Mouse (Mus musculus) splenic B cell, adult 2 months (primary cell): ENCODE results near the gene B3galt4.
A peak's percentile ranks its signal among the peaks of the same experiment; 100 is the strongest.
"Not testable (repeated sequence)": the region's sequence is repeated elsewhere in the genome, so short reads cannot be mapped to it uniquely, and the experiment has no call there.

Experiments used
- DNase-seq: peaks from one replicate; pipeline ENCODE4 v3.0.0-alpha.2; 2011; ENCODE audit warnings: low read depth, low spot score
- H3K27me3 ChIP-seq: 2 replicates; pipeline ENCODE4 v1.6.1; 2012; ENCODE audit warnings: mild to moderate bottlenecking, low read length, moderate library complexity, mixed read lengths; ENCODE audit not compliant: control insufficient read depth, poor library complexity, insufficient read depth, severe bottlenecking
- H3K36me3 ChIP-seq: 2 replicates; pipeline ENCODE4 v1.6.1; 2012; ENCODE audit warnings: mild to moderate bottlenecking, low read length, moderate library complexity, mixed read lengths; ENCODE audit not compliant: control insufficient read depth, poor library complexity, insufficient read depth, severe bottlenecking

The B3galt4 gene

DNA sequence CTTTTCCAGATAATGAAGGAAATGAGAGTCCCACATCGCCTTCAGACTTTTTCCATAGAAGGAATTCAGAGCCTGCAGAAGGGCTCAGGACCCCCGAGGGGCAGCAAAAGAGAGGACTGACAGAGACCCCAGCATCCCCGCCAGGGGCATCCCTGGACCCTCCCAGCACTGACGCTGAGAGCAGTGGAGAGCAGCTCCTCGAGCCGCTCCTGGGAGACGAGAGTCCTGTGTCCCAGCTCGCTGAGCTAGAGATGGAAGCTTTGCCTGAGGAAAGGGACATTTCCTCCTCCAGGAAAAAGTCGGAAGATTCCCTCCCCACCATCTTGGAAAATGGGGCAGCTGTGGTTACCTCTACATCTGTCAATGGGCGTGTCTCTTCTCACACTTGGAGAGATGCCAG is 38.0 kb downstream of the B3galt4 start:
- Histone ChIP-seq H3K36me3 (peaks cover 14% of the 10 kb centered on the region), H3K27me3 (no peaks in the 10 kb centered on the region)
- no peak for DNase-seq

DNA sequence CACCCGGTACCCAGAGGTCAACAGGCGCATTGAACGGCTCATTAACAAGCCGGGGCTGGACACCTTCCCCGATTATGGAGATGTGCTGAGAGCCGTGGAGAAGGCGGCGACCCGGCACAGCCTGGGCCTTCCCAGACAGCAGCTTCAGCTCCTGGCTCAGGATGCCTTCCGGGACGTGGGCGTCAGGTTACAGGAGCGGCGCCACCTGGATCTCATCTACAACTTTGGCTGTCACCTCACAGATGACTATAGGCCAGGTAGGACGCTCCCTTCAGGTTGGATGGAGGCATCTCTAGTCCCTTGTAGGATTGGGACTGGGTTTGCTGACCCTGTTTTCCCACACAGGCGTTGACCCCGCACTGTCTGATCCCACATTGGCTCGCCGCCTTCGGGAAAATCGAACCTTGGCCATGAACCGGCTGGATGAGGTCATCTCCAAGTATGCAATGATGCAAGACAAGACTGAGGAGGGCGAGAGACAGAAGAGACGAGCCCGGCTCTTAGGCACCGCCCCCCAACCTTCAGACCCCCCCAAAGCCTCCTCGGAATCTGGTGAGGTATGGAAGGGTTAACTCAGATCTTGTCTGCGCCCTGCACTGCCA is 39.4 kb downstream of the B3galt4 start:
- peaks cover 14% of the 10 kb centered on the region for H3K36me3 ChIP-seq
- DNase-seq: no peak
- H3K27me3 ChIP-seq: no peaks in the 10 kb centered on the region

DNA sequence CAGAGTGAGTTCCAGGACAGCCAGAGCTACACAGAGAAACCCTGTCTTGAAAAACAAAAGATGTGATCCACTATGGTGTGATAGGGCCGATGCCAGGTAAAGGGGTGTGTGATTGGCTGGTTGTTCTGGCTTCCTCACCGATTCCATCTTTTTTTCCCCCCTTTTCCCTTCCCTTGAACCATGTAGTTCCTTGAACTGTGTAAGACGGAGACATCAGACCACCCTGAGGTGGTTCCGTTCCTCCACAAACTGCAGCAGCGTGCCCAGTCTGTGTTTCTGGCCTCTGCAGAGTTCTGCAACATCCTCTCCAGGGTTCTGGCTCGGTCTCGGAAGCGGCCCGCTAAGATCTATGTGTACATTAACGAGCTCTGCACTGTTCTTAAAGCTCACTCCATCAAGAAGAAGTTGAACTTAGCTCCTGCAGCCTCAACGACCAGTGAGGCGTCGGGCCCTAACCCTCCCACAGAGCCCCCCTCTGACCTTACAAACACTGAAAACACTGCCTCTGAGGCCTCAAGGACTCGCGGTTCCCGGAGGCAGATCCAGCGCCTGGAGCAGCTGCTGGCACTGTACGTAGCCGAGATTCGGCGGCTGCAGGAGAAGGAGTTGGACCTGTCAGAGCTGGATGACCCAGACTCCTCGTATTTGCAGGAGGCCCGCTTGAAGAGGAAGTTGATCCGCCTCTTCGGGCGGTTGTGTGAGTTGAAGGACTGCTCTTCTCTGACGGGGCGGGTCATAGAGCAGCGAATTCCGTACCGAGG is 40.1 kb downstream of the B3galt4 start:
- no peaks in the 10 kb centered on the region for H3K27me3 ChIP-seq
- H3K36me3 ChIP-seq: peaks cover 14% of the 10 kb centered on the region
- DNase-seq: no peak

DNA sequence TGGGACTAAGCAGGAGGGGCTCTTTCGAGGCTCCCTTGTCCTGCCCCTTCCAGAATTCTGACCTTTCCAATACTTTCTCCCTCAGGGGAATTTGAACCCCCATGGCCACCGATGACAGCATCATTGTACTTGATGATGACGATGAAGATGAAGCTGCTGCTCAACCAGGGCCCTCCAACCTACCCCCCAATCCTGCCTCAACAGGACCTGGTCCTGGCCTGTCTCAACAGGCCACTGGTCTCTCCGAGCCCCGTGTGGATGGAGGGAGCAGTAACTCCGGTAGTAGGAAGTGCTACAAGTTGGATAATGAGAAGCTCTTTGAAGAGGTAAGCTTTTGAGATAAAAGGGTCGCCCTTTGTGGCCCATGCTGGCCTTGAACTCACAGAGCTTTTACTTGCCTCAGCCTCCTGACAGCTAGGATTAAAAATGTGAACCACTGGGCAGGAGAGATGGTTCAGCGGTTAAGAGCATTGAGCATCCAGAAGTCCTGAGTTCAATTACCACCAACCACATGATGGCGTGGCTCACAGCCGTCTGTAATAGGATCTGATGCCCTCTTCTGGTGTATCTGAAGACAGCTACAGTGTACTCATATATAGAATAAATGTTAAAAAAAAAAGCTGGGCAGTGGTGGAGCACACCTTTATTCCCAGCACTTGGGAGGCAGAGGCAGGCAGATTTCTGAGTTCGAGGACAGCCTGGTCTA is 40.8 kb downstream of the B3galt4 start:
- H3K27me3 ChIP-seq: no peaks in the 10 kb centered on the region
- peak; percentile 74 for DNase-seq
- H3K36me3 ChIP-seq: peaks cover 14% of the 10 kb centered on the region

DNA sequence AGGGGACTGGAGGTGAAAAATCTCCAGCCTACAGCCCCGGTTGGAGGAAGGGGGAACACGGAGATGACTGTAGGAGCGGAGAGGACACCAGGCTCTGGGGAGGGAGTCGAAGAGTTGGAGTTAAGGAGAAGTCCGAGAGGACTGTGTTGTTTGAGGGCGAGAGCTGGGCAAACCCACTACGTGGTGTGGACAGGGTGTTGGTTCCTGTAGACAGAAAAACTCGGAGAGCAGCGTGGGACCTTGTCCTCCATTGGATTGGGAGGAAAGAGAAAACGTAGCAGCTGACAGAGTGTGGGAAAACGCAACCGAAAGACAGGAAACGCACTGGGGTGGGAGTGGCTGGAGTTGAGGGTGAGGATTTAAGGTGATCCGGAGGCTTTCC is 41.4 kb downstream of the B3galt4 start:
- peak; percentile 37 for DNase-seq
- Histone ChIP-seq H3K27me3 (no peaks in the 10 kb centered on the region), H3K36me3 (peaks cover 14% of the 10 kb centered on the region)

DNA sequence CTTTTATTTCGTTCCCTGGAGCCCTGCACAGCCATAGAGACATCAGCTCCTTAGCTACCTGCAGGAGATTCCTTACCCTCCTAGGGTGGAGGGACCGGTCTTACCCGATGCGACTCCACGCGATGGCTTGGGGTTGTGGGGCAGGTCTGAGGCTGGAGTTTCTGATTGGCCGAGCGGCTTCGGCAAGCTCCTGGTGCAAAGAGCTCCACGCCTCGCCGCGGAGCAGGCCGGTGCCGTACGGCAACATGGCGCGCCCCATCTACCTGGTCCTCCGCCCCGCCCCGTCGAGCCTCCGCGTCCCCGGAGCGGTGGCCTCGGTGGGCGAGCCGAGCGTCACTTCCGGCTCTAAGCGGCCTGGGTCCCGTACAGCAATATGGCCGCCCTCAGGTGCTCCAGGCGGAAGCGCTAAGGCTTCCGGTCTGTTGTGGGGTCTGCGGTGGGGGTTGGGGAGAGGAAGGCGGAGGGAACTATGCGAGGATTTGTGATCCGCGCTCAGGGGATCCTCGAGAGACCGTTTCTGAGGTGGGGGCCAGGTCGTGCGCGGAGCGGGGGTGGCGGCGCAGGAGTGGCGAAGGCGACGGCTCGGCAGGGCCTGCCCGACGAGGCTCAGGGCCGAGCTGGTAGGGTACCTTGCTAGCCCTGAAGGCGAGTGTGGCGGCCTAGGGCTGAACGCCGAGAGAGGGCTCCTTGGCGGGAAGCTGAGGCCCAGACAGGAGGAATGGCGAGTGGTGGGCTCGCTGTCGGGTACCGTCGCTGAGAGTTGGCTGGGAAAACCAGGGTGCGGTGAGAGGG is 42.0 kb downstream of the B3galt4 start, which contains the start of gene Daxx:
Gene Daxx, plus strand, starts transcription at position 338 of the 792 bp plus-strand sequence.
- H3K36me3 ChIP-seq: peaks cover 13% of the 10 kb centered on the region

DNA sequence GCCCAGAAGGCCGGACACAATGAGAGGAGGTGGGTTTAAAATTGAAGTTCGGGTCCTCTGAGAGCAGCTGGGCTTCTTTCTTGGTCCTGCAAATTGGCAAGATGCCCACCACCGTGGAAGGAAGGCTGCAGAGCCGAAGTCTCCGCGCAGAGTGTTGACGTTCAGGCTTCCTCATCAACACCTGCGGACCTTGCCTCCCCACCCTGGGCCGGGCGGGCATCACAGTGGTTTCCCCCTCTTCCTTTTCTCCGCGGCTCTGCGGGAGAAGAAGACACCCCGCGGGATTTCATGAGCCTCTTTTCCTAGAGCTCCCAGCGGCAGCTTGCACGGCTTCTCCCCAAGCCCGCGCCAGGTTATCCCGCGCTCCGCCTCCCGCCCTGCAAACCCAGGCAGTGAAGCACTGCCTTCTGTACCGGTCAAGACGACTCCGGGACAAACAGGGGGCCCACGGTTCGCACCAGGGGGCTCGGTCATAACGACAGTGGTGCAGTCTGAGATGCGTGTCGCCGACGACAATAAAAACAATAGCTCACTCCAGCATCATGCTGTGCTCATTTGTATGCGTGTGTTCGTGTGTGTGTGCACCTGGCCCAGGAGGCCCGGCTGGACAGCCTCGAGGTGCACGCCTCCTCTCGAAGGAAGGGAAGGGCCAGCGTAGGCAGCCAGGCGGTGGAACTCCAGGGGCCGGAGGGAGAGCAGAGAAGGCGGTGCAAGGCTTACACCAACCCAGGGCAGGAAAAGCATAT is 42.8 kb downstream of the B3galt4 start:
- no peaks in the 10 kb centered on the region for H3K27me3 ChIP-seq
- peak; percentile 38 for DNase-seq

More for the DNA sequence above, 42.0 kb downstream of the B3galt4 start, which contains the start of gene Daxx:
- DNase-seq: peak; percentile 98
- no peaks in the 10 kb centered on the region for H3K27me3 ChIP-seq

DNA sequence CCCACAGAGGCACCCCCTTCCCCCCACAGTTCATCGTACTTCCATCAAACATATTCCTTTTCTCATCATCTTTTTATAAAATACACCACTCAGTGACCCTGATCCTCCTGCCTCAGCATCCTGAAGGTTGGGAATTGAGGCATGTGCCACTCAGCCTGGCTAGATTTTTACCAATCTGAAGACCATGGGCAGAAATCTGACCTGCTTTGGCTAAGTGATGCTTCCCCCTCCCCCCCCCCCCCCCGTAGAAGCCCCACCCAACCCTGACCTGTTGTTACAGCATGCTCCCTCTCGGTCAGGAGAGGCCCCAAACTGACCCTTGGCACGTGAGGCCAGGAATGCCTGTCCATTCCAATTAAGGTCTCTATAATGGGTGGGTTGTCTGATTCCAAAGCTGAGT is 46.5 kb downstream of the B3galt4 start, which contains the start of gene Platr17:
Gene Platr17, plus strand, starts transcription at position 301 of the 400 bp plus-strand sequence.
- not testable (repeated sequence) for H3K27me3 ChIP-seq, DNase-seq

More for the DNA sequence above, 42.8 kb downstream of the B3galt4 start:
- H3K36me3 ChIP-seq: peaks cover 7% of the 10 kb centered on the region

DNA sequence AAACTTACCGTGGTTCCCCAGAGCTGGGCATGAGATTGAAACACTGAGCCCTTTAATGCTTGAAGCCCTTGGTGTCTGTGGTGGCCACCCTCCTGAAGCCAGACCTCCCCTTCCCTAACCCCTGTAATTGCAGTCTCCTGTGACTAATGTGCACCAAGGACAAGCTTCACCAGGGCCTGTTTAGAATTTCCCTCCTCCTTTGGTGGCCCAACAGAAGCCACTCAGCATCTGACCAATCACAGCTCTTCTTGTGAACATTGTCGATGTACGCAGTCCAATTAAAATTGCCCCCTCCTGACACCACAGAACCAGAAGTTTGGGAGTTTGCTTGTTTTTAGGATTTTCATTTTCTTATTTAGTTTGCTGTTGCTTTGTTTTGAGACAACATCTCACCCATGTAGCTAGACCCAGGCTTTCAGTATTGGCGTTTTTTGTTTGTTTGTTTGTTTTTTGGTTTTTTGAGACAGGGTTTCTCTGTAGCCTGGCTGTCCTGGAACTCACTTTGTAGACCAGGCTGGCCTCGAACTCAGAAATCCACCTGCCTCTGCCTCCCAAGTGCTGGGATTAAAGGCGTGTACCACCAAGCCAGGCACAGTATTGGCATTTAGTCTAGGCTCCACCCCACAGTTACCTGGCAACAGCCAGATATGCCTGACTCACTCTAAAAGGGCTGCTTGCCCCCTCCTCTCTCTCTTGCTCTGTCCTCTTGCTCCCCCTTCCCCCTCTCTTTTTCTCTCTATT is 47.2 kb downstream of the B3galt4 start:
- DNase-seq, H3K27me3 ChIP-seq: not testable (repeated sequence)

More for the DNA sequence above, 46.5 kb downstream of the B3galt4 start, which contains the start of gene Platr17:
- H3K36me3 ChIP-seq: not testable (repeated sequence)

DNA sequence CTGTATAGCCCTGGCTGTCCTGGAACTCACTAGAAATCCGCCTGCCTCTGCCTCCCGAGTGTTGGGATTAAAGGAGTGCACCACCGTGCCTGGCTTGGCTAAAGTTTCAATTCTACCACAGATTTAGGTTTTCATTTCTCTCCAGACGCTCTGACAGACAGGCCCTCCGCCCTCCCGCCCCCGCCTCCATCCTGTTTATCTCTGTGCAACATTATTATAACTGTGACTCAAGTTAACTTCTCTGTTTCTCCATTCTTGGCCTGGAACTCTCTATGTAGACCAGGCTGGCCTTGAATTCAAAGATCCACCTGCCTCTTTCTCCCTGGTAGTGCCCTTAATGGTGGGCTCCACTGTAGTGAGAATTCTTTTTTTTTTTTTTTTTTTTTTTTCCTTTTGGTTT is 48.8 kb downstream of the B3galt4 start:
- H3K27me3 ChIP-seq: no peaks in the 10 kb centered on the region
- peak; percentile 40 for DNase-seq
- no peaks in the 10 kb centered on the region for H3K36me3 ChIP-seq

More for the DNA sequence above, 47.2 kb downstream of the B3galt4 start:
- H3K36me3 ChIP-seq: not testable (repeated sequence)

DNA sequence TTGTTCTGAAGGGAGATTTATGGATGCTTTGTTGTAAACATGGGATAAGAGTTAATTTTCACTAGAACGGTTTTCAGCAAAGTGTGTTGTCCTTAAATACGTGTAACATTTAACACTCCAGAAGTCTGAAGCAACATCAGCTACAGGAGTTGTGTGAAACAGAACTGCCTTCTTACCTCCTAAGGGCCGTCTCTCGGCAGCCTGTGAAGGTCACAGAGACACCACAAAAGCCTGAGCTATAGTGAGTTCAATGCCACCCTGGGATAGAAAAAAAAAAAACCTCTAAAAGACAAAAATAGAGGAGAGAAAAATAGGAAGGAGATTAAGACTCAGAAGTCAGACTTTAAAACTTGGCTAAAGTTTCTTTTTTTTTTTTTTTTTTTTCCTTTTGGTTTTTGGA is 49.2 kb downstream of the B3galt4 start:
- no peak for DNase-seq
- Histone ChIP-seq H3K27me3 (no peaks in the 10 kb centered on the region), H3K36me3 (no peaks in the 10 kb centered on the region)

DNA sequence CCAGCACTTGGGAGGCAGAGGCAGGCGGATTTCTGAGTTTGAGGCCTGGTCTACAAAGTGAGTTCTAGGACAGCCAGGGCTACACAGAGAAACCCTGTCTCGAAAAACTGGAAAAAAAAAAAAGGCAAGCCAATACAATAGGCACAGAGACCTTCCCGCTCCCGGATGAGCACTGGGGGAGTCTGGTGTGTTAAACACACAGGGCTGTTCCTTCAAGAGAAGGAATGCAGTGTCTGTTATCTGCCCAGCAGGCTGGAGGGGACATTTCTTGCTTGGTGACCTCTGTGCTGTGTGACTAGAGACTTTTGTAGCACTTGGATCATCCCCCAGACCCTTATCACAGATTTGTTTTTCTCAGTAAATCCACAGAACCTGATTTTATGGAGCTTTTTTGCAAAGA is 49.6 kb downstream of the B3galt4 start:
- Histone ChIP-seq H3K27me3 (no peaks in the 10 kb centered on the region), H3K36me3 (no peaks in the 10 kb centered on the region)
- no peak for DNase-seq

DNA sequence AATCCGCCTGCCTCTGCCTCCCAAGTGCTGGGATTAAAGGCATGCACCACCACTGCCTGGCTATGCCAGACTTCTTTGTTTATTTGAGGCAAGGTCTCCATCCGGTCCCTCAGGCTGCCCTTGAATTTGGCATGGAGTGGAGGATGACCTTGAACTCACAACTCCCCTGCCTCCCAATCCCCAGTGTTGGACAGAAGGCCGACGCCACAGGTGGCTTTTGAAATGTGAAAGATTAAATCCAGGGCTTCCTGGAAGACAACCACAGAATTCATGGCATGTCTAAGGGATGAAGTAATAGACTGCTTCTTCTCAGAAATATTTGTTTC is 50.3 kb downstream of the B3galt4 start:
- Histone ChIP-seq H3K27me3 (no peaks in the 10 kb centered on the region), H3K36me3 (no peaks in the 10 kb centered on the region)
- no peak for DNase-seq
